Mouse (Mus musculus) neural tube, embryonic 14.5 days (tissue): ENCODE measurements at regions not wholly inside any gene's neighbourhood (a gene's known extent, or its start where the extent isn't known, plus 50 kb on each side); places are given as distances from the start of the nearest gene placed in this dataset.

Experiments
- ATAC-seq: fragments of 200-750 bp; cut with Nextera tagmentation; 2 replicates; pipeline ENCODE4 v1.8.0; 2017; ENCODE audit warnings: low read depth, mild to moderate bottlenecking, moderate TSS enrichment, moderate library complexity
- H3K27ac ChIP-seq: fragments of 300-500 bp; sonication (generic); 2 replicates; pipeline ENCODE4 v1.5.1; 2014; ENCODE audit warnings: low read depth, mild to moderate bottlenecking, control low read depth, low read length, moderate library complexity, mixed read lengths
- H3K27me3 ChIP-seq: fragments of 300-500 bp; sonication (generic); 2 replicates; pipeline ENCODE4 v1.6.1; 2014; ENCODE audit warnings: low read length; ENCODE audit not compliant: control insufficient read depth, insufficient read depth
- H3K36me3 ChIP-seq: fragments of 300-500 bp; sonication (generic); 2 replicates; pipeline ENCODE4 v1.6.1; 2014; ENCODE audit warnings: low read length, mixed read lengths; ENCODE audit not compliant: control insufficient read depth, insufficient read depth
- H3K4me1 ChIP-seq: fragments of 300-500 bp; sonication (generic); 2 replicates; pipeline ENCODE4 v1.6.1; 2014; ENCODE audit warnings: low read length; ENCODE audit not compliant: control insufficient read depth, insufficient read depth
- H3K4me2 ChIP-seq: fragments of 300-500 bp; sonication (generic); 2 replicates; pipeline ENCODE4 v1.6.1; 2014; ENCODE audit warnings: mild to moderate bottlenecking, low read depth, low read length, control low read depth
- H3K4me3 ChIP-seq: fragments of 300-500 bp; sonication (generic); 2 replicates; pipeline ENCODE4 v1.5.1; 2014; ENCODE audit warnings: low read depth, low read length, control low read depth, mixed read lengths
- H3K9ac ChIP-seq: fragments of 300-500 bp; sonication (generic); replicated peaks from 2 replicates; pipeline ENCODE4 v1.6.1; 2014; ENCODE audit warnings: low read depth, mild to moderate bottlenecking, control low read depth, low read length, mixed read lengths
- H3K9me3 ChIP-seq: fragments of 300-500 bp; sonication (generic); 2 replicates; pipeline ENCODE4 v1.6.1; 2016; ENCODE audit warnings: low read length; ENCODE audit not compliant: control insufficient read depth
- WGBS: fragments of 180-500 bp; shearing (Covaris S2); extraction: QIAGEN DNeasy Blood & Tissue Kit; methylation state at CpG from one replicate; pipeline ENCODE4 v1.1.7; 2014; 5-methylcytosine and 5-hydroxymethylcytosine counted together

- H3K4me1 ChIP-seq, result no peaks in the 10 kb centered on the region
- H3K27ac ChIP-seq, result no peak overlapping the region
- H3K4me2 ChIP-seq, result no peak overlapping the region
- no peak for ATAC-seq
- no peaks in the 10 kb centered on the region for H3K36me3 ChIP-seq
- 70% methylated on average over 1 of the region's 1 CpGs for WGBS
- no peak overlapping the region for H3K9ac ChIP-seq
- H3K4me3 ChIP-seq, result no peak overlapping the region
- no peaks in the 10 kb centered on the region for H3K9me3 ChIP-seq
- no peaks in the 10 kb centered on the region for H3K27me3 ChIP-seq
These were observed 237.2 kb downstream of the Plpp3 start for GRCm38 (mm10) chr4:105394366-105394765.

GRCm38 (mm10) chr4:105397451-105397850 lies 240.3 kb downstream of the Plpp3 start:
- no peak overlapping the region for H3K27ac ChIP-seq
- WGBS, result 74% methylated on average over 2 of the region's 2 CpGs
- no peaks in the 10 kb centered on the region for H3K27me3 ChIP-seq
- H3K9ac ChIP-seq, result no peak overlapping the region
- H3K9me3 ChIP-seq, result no peaks in the 10 kb centered on the region
- H3K36me3 ChIP-seq, result no peaks in the 10 kb centered on the region
- no peak for ATAC-seq
- no peak overlapping the region for H3K4me2 ChIP-seq
- H3K4me1 ChIP-seq, result no peaks in the 10 kb centered on the region
- no peak overlapping the region for H3K4me3 ChIP-seq

GRCm38 (mm10) chr4:105402021-105402420 lies 244.9 kb downstream of the Plpp3 start:
- H3K9ac ChIP-seq, result no peak overlapping the region
- no peaks in the 10 kb centered on the region for H3K27me3 ChIP-seq
- no peak overlapping the region for H3K4me2 ChIP-seq
- H3K36me3 ChIP-seq, result no peaks in the 10 kb centered on the region
- no peaks in the 10 kb centered on the region for H3K9me3 ChIP-seq
- H3K4me3 ChIP-seq, result no peak overlapping the region
- H3K27ac ChIP-seq, result no peak overlapping the region
- ATAC-seq, result no peak
- H3K4me1 ChIP-seq, result no peaks in the 10 kb centered on the region
- WGBS, result 88% methylated on average over 3 of the region's 3 CpGs

GRCm38 (mm10) chr4:105403169-105403568 lies 246.0 kb downstream of the Plpp3 start:
- H3K27ac ChIP-seq, result no peak overlapping the region
- H3K4me2 ChIP-seq, result no peak overlapping the region
- no peaks in the 10 kb centered on the region for H3K9me3 ChIP-seq
- no peaks in the 10 kb centered on the region for H3K27me3 ChIP-seq
- ATAC-seq, result no peak
- no peaks in the 10 kb centered on the region for H3K4me1 ChIP-seq
- no peak overlapping the region for H3K9ac ChIP-seq
- H3K36me3 ChIP-seq, result no peaks in the 10 kb centered on the region
- H3K4me3 ChIP-seq, result no peak overlapping the region
- WGBS, result 76% methylated on average over 3 of the region's 3 CpGs

- H3K4me3 ChIP-seq, result no peak overlapping the region
- no peaks in the 10 kb centered on the region for H3K36me3 ChIP-seq
- no peak for ATAC-seq
- H3K9ac ChIP-seq, result no peak overlapping the region
- no peaks in the 10 kb centered on the region for H3K9me3 ChIP-seq
- H3K27ac ChIP-seq, result no peak overlapping the region
- H3K27me3 ChIP-seq, result no peaks in the 10 kb centered on the region
- no peaks in the 10 kb centered on the region for H3K4me1 ChIP-seq
- 91% methylated on average over 6 of the region's 6 CpGs for WGBS
- H3K4me2 ChIP-seq, result no peak overlapping the region
These were observed 246.5 kb downstream of the Plpp3 start for GRCm38 (mm10) chr4:105403686-105404085.

- no peak for ATAC-seq
- H3K4me3 ChIP-seq, result no peak overlapping the region
- H3K4me1 ChIP-seq, result no peaks in the 10 kb centered on the region
- H3K36me3 ChIP-seq, result no peaks in the 10 kb centered on the region
- no peak overlapping the region for H3K9ac ChIP-seq
- WGBS, result 84% methylated on average over 5 of the region's 5 CpGs
- no peak overlapping the region for H3K4me2 ChIP-seq
- no peak overlapping the region for H3K27ac ChIP-seq
- no peaks in the 10 kb centered on the region for H3K9me3 ChIP-seq
- no peaks in the 10 kb centered on the region for H3K27me3 ChIP-seq
These were observed 248.6 kb downstream of the Plpp3 start for GRCm38 (mm10) chr4:105405728-105406127.

- Histone ChIP-seq H3K4me3 (no peak overlapping the region), H3K27me3 (no peaks in the 10 kb centered on the region), H3K4me2 (no peak overlapping the region), H3K4me1 (no peaks in the 10 kb centered on the region), H3K9me3 (no peaks in the 10 kb centered on the region), H3K27ac (no peak overlapping the region), H3K9ac (no peak overlapping the region), H3K36me3 (no peaks in the 10 kb centered on the region)
- ATAC-seq, result no peak
- WGBS, result 57% methylated on average over 14 of the region's 14 CpGs
These were observed 249.8 kb downstream of the Plpp3 start for GRCm38 (mm10) chr4:105406786-105407464.

GRCm38 (mm10) chr4:105408896-105409295 lies 251.7 kb downstream of the Plpp3 start:
- Histone ChIP-seq H3K4me1 (no peaks in the 10 kb centered on the region), H3K9ac (no peak overlapping the region), H3K27ac (no peak overlapping the region), H3K36me3 (no peaks in the 10 kb centered on the region), H3K4me3 (no peak overlapping the region), H3K27me3 (no peaks in the 10 kb centered on the region), H3K9me3 (no peaks in the 10 kb centered on the region), H3K4me2 (no peak overlapping the region)
- no peak for ATAC-seq
- WGBS, result 76% methylated on average over 9 of the region's 9 CpGs

- H3K4me3 ChIP-seq, result no peak overlapping the region
- no peaks in the 10 kb centered on the region for H3K9me3 ChIP-seq
- no peak overlapping the region for H3K9ac ChIP-seq
- ATAC-seq, result no peak
- no peaks in the 10 kb centered on the region for H3K27me3 ChIP-seq
- no peak overlapping the region for H3K4me2 ChIP-seq
- H3K4me1 ChIP-seq, result no peaks in the 10 kb centered on the region
- WGBS, result 94% methylated on average over 3 of the region's 3 CpGs
- H3K36me3 ChIP-seq, result no peaks in the 10 kb centered on the region
- no peak overlapping the region for H3K27ac ChIP-seq
These were observed 260.0 kb downstream of the Plpp3 start for GRCm38 (mm10) chr4:105417166-105417565.
